Mouse (Mus musculus) gastrocnemius, postnatal 36 days (tissue): ENCODE measurements at regions not wholly inside any gene's neighbourhood (a gene's known extent, or its start where the extent isn't known, plus 50 kb on each side); places are given as distances from the start of the nearest gene placed in this dataset.

Experiments
- DNase-seq, 2 experiments: peaks; one replicate each; pipeline ENCODE4 v3.0.0; 2022
- intact Hi-C: fragments of 180-260 bp; cut with DNase I; formaldehyde crosslinking; loops from one replicate; pipeline ENCODE4 v1.15.1; 2025

GRCm38 (mm10) chr6:117275915-117276314, 107.6 kb downstream of the Cxcl12 start:
- no peak for DNase-seq
- intact Hi-C loops: no loop called here

GRCm38 (mm10) chr6:117276850-117277249, 108.5 kb downstream of the Cxcl12 start:
- DNase-seq: no peak
- intact Hi-C loops: no loop called here

- intact Hi-C loops: no loop called here
- no peak for DNase-seq
Measured at GRCm38 (mm10) chr6:117279297-117279696, 111.0 kb downstream of the Cxcl12 start.

- intact Hi-C loops: no loop called here
- DNase-seq: no peak
Measured at GRCm38 (mm10) chr6:117279786-117280411, 111.6 kb downstream of the Cxcl12 start.

GRCm38 (mm10) chr6:117280911-117281310, 112.6 kb downstream of the Cxcl12 start:
- DNase-seq: no peak
- intact Hi-C loops: no loop called here

GRCm38 (mm10) chr6:117283616-117284015, 115.3 kb downstream of the Cxcl12 start:
- intact Hi-C loops: no loop called here
- no peak for DNase-seq

- intact Hi-C loops: no loop called here
- DNase-seq: no peak
Measured at GRCm38 (mm10) chr6:117284376-117285106, 116.2 kb downstream of the Cxcl12 start.

- DNase-seq: no peak
- intact Hi-C loops: no loop called here
Measured at GRCm38 (mm10) chr6:117287396-117287795, 119.1 kb downstream of the Cxcl12 start.

GRCm38 (mm10) chr6:117293780-117294465, 125.6 kb downstream of the Cxcl12 start:
- no peak for DNase-seq
- intact Hi-C loops: no loop called here

- intact Hi-C loops: no loop called here
- DNase-seq: no peak
Measured at GRCm38 (mm10) chr6:117297918-117298317, 129.6 kb downstream of the Cxcl12 start.

GRCm38 (mm10) chr6:117299503-117300288, 131.4 kb downstream of the Cxcl12 start:
- no peak for DNase-seq
- intact Hi-C loops: no loop called here

- DNase-seq: no peak
- intact Hi-C loops: no loop called here
Measured at GRCm38 (mm10) chr6:117303361-117303760, 135.0 kb downstream of the Cxcl12 start.

- intact Hi-C loops: no loop called here
- DNase-seq: no peak
Measured at GRCm38 (mm10) chr6:117305736-117306250, 137.5 kb downstream of the Cxcl12 start.

- intact Hi-C loops: no loop called here
- no peak for DNase-seq
Measured at GRCm38 (mm10) chr6:117308636-117309035, 140.3 kb downstream of the Cxcl12 start.

- intact Hi-C loops: no loop called here
- no peak for DNase-seq
Measured at GRCm38 (mm10) chr6:117312891-117313781, 144.8 kb downstream of the Cxcl12 start.

- no peak for DNase-seq
- intact Hi-C loops: no loop called here
Measured at GRCm38 (mm10) chr6:117313944-117314566, 145.7 kb downstream of the Cxcl12 start.

GRCm38 (mm10) chr6:117323301-117323700, 155.0 kb downstream of the Cxcl12 start:
- intact Hi-C loops: no loop called here
- no peak for DNase-seq

- intact Hi-C loops: no loop called here
- no peak for DNase-seq
Measured at GRCm38 (mm10) chr6:117323850-117324249, 155.5 kb downstream of the Cxcl12 start.
